10 mouse cellular contexts compared by ENCODE assay signal in the genomic region with DNA sequence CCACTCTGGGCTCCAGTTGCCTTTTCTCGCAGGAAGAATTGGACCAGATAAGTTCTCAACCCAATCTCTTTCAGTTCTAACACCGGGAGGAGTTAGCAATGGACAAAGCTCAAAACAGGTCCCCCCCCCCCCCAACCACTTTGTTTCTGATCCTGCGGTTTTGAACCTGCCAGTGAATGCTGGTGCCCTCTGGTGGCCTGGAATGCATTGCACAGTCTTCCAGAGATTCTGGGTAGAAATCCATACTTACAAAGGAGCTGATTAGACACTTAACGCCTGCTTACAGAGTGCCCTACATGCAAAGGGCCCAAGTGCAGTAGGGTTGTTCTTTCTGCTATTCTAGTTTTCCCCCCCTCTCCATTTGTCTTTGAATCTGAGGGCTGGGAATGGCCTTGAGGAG. TPM values are rescaled to one million over a fixed set of nuclear protein-coding genes. Genes with fewer than 3 reads are reported as not detected.
DNase-seq lines count a peak whose midpoint lies in the region; ATAC-seq and TF ChIP-seq lines count a peak whose summit lies in the region.
"Had no signal": no experiment of that assay in that cellular context is flagged by ENCODE, and none has a peak within 500 bp of the region (broad histone marks: within the 10 kb centered on the region; RNA-seq: fewer than 3 reads in every experiment).

No protein-coding gene starts in this region.

- ATAC-seq in hindbrain, embryonic 11.5 days (ENCODE audit: low FRiP score) = no peak
- no peak for ATAC-seq in hindbrain, embryonic 13.5 days (ENCODE audit: low FRiP score)
- ATAC-seq in common myeloid progenitor, adult 5-6 weeks (replicated peaks; ENCODE audit: low read depth, poor library complexity, severe bottlenecking) = 0 out of 2 replicates have a peak, but pooled peaks have one; percentile 37

- TF ChIP-seq POLR2A in thymus, adult 2 months (IDR thresholded peaks at IDR 0.05; ENCODE audit: control insufficient read depth, extremely low read depth, insufficient read depth, low read length, poor library complexity) = no peak

- no peak overlapping the region for H3K27ac ChIP-seq in hindbrain, embryonic 11.5 days (ENCODE audit: low read depth, low read length)
- H3K27ac ChIP-seq in hindbrain, embryonic 13.5 days = no peak overlapping the region
- no peak overlapping the region for H3K27ac ChIP-seq in thymus, adult 2 months (ENCODE audit: control insufficient read depth, insufficient read depth, low read length)
- H3K27ac ChIP-seq: embryonic facial prominence, embryonic 13.5 days; limb, embryonic 13.5 days had no signal

- H3K4me1 ChIP-seq in hindbrain, embryonic 11.5 days (replicated peaks; ENCODE audit: control insufficient read depth, insufficient read depth, low read length) = no peaks in the 10 kb centered on the region
- no peaks in the 10 kb centered on the region for H3K4me1 ChIP-seq in hindbrain, embryonic 13.5 days (replicated peaks)
- no peaks in the 10 kb centered on the region for H3K4me1 ChIP-seq in thymus, adult 2 months (replicated peaks; ENCODE audit: control insufficient read depth, insufficient read depth, low read length)
- H3K4me1 ChIP-seq: limb, embryonic 13.5 days had no signal

- H3K4me2 ChIP-seq in hindbrain, embryonic 11.5 days (replicated peaks; ENCODE audit: low read depth, low read length) = no peak overlapping the region
- no peak overlapping the region for H3K4me2 ChIP-seq in hindbrain, embryonic 13.5 days
- H3K4me2 ChIP-seq: embryonic facial prominence, embryonic 13.5 days; limb, embryonic 13.5 days had no signal

- peak; percentile 39 for DNase-seq in hindbrain, embryonic 11.5 days (ENCODE audit: low spot score)
- peak; percentile 21 for DNase-seq in thymus, adult 2 months
- DNase-seq in thymus, adult 18-20 months = no peak
- peak; percentile 52 for DNase-seq in naive thymus-derived CD4-positive, alpha-beta T cell, adult 2 months (ENCODE audit: low read depth)
- no peak for DNase-seq in urinary bladder, postnatal 4 days (ENCODE audit: low spot score in 2 of 2)
- DNase-seq in urinary bladder, postnatal 36 days (ENCODE audit: low spot score in 2 of 2) = no peak

- no peak overlapping the region for H3K4me3 ChIP-seq in hindbrain, embryonic 11.5 days (ENCODE audit: low read depth, low read length)
- no peak overlapping the region for H3K4me3 ChIP-seq in hindbrain, embryonic 13.5 days
- H3K4me3 ChIP-seq in thymus, adult 2 months (ENCODE audit: control insufficient read depth, insufficient read depth, low read length) = no peak overlapping the region
- H3K4me3 ChIP-seq: embryonic facial prominence, embryonic 13.5 days; limb, embryonic 13.5 days had no signal

- no peaks in the 10 kb centered on the region; the same call in 1 of the 2 replicates for H3K36me3 ChIP-seq in hindbrain, embryonic 11.5 days (ENCODE audit: control insufficient read depth, insufficient read depth, low read length)
- H3K36me3 ChIP-seq in hindbrain, embryonic 13.5 days = peaks cover 92% of the 10 kb centered on the region
- peaks cover 79% of the 10 kb centered on the region for H3K36me3 ChIP-seq in thymus, adult 2 months (ENCODE audit: control insufficient read depth, insufficient read depth, low read length)

- H3K9ac ChIP-seq in hindbrain, embryonic 11.5 days (ENCODE audit: low read depth, low read length) = no peak overlapping the region
- no peak overlapping the region for H3K9ac ChIP-seq in hindbrain, embryonic 13.5 days
- H3K9ac ChIP-seq: embryonic facial prominence, embryonic 13.5 days; limb, embryonic 13.5 days had no signal

- WGBS in hindbrain, embryonic 11.5 days = 70% methylated on average over 4 of the region's 4 CpGs
- 75% methylated on average over 4 of the region's 4 CpGs for WGBS in hindbrain, embryonic 13.5 days
- 85% methylated on average over 4 of the region's 4 CpGs for WGBS in thymus, adult 2 months

- H3K9me3 ChIP-seq in hindbrain, embryonic 11.5 days (ENCODE audit: control insufficient read depth, low read length) = no peaks in the 10 kb centered on the region
- H3K9me3 ChIP-seq in hindbrain, embryonic 13.5 days = no peaks in the 10 kb centered on the region
- H3K9me3 ChIP-seq: embryonic facial prominence, embryonic 13.5 days; limb, embryonic 13.5 days had no signal

- TF ChIP-seq CTCF in thymus, adult 2 months (IDR thresholded peaks at IDR 0.05; ENCODE audit: borderline replicate concordance, control insufficient read depth, extremely low read depth, insufficient read depth, low read length, poor library complexity) = no peak; the same call in 1 of the 2 replicates

- no peaks in the 10 kb centered on the region for H3K27me3 ChIP-seq in hindbrain, embryonic 11.5 days (ENCODE audit: control insufficient read depth, insufficient read depth, low read length)
- no peaks in the 10 kb centered on the region for H3K27me3 ChIP-seq in hindbrain, embryonic 13.5 days
- H3K27me3 ChIP-seq in thymus, adult 2 months (ENCODE audit: control insufficient read depth, insufficient read depth, low read length) = no peaks in the 10 kb centered on the region
- H3K27me3 ChIP-seq: embryonic facial prominence, embryonic 13.5 days; limb, embryonic 13.5 days had no signal

RNA-seq across cellular contexts. Expression of a gene that starts 22.9 kb away (rescaled TPM):
- 0.68 and 1.0 TPM in 2 replicates for polyA plus RNA-seq in hindbrain, embryonic 11.5 days (2014; fragmentation: Nextera tagmentation; extraction: Ambion mirVana)
- polyA plus RNA-seq in hindbrain, embryonic 13.5 days (2015; fragmentation: Nextera tagmentation; extraction: Ambion mirVana) = 1.7 TPM in 2 replicates
- 0.09 TPM in 1 of 2 replicates, not detected in the other for polyA plus RNA-seq in thymus, adult 2 months (2012; rRNA removed)
- total RNA-seq in common myeloid progenitor, adult 5-6 weeks (2017) = 0.23 TPM in 1 of 2 replicates, not detected in the other

RNA-seq across cellular contexts. Expression of a gene that starts 54.5 kb away (rescaled TPM):
- polyA plus RNA-seq in hindbrain, embryonic 11.5 days (2014; fragmentation: Nextera tagmentation; extraction: Ambion mirVana) = 56.7 and 60.0 TPM in 2 replicates
- polyA plus RNA-seq in hindbrain, embryonic 13.5 days (2015; fragmentation: Nextera tagmentation; extraction: Ambion mirVana) = 74.9 and 83.6 TPM in 2 replicates
- polyA plus RNA-seq in thymus, adult 2 months (2012; rRNA removed) = 85.4 and 114 TPM in 2 replicates
- total RNA-seq in common myeloid progenitor, adult 5-6 weeks (2017) = 52.5 and 69.0 TPM in 2 replicates

Comparison
In these comparisons a context has a peak if more than half of its experiments do, and no peak if none do; other contexts are left out.
1. DNase-seq: peak in hindbrain, embryonic 11.5 days (single experiment), thymus, adult 2 months (single experiment) and naive thymus-derived CD4-positive, alpha-beta T cell, adult 2 months (single experiment); none in thymus, adult 18-20 months (0 of 2), urinary bladder, postnatal 4 days (0 of 2) and urinary bladder, postnatal 36 days (0 of 2).